Mouse (Mus musculus): ENCODE results near the gene Phyhipl. TPM values are rescaled to one million over a fixed set of nuclear protein-coding genes. Genes with fewer than 3 reads are reported as not detected.

The Phyhipl gene
- polyA plus RNA-seq (2012; fragmentation: generic; extraction: Trizol): 0.08 TPM

DNA sequence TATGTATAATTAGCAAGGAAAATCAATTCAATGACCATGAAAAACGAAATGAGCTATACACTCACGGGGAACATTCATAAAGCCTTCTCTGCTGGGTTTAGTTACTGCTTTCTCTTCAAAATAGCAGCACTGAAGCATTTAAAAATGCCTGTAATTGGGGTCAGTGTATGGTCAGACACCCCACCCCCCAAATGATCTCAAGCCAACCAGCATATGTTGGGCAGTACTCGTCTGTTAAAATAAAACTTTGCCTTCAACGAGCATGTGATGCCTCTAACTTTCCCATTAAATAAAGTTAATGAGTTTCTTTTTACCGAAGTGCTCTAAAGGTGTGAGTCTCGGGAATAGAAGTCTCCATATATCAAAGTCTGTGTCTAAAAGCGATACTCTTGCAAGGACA is at the start of gene Phyhipl:
TSS of gene Phyhipl (minus strand) at position 138 of the 400 bp plus-strand sequence.
- H3K4me3 ChIP-seq: no peak within 1 kb of the TSS
- H3ac ChIP-seq (ENCODE audit: control insufficient read depth, insufficient read length): no peak within 1 kb of the TSS
- no peaks in the 10 kb centered on the region for H3K36me3 ChIP-seq (ENCODE audit: control insufficient read depth, insufficient read depth)
- no peaks in the 10 kb centered on the region for H3K27me3 ChIP-seq (ENCODE audit: control insufficient read depth, insufficient read depth, insufficient read length)
- H3K79me2 ChIP-seq (ENCODE audit: control insufficient read depth, insufficient read depth): no peaks in the 10 kb centered on the region
- TF ChIP-seq MAX (IDR thresholded peaks at IDR 0.05; ENCODE audit: low read depth) (no peak), POLR2A (IDR thresholded peaks at IDR 0.05; ENCODE audit: insufficient read length, low read depth) (no peak), USF1 (IDR thresholded peaks at IDR 0.05; ENCODE audit: low read depth) (no peak), POLR2AphosphoS2 (IDR thresholded peaks at IDR 0.05; ENCODE audit: insufficient read length, low read depth) (no peak), REST (IDR thresholded peaks at IDR 0.05; ENCODE audit: insufficient read depth, insufficient read length) (no peak), MYOD1 (IDR thresholded peaks at IDR 0.05; ENCODE audit: control insufficient read depth in 1 of 3, insufficient read length in 2 of 3, low read depth in 2 of 3) (no peak), TCF3 (IDR thresholded peaks at IDR 0.05; ENCODE audit: insufficient read length, low read depth) (no peak), MYOG (IDR thresholded peaks at IDR 0.05; ENCODE audit: control insufficient read depth in 1 of 3, insufficient read depth in 1 of 3, insufficient read length in 2 of 3, low read depth in 2 of 3) (no peak), TCF12 (IDR thresholded peaks at IDR 0.05; ENCODE audit: insufficient read depth, poor library complexity, severe bottlenecking) (no peak), E2F4 (IDR thresholded peaks at IDR 0.05; ENCODE audit: insufficient read depth) (no peak), CEBPB (IDR thresholded peaks at IDR 0.05; ENCODE audit: insufficient read depth, poor library complexity, severe bottlenecking) (no peak), SRF (IDR thresholded peaks at IDR 0.05; ENCODE audit: control insufficient read depth, insufficient read length, low read depth) (no peak)
- H3K4me2 ChIP-seq (ENCODE audit: low read depth): no peak within 1 kb of the TSS

DNA sequence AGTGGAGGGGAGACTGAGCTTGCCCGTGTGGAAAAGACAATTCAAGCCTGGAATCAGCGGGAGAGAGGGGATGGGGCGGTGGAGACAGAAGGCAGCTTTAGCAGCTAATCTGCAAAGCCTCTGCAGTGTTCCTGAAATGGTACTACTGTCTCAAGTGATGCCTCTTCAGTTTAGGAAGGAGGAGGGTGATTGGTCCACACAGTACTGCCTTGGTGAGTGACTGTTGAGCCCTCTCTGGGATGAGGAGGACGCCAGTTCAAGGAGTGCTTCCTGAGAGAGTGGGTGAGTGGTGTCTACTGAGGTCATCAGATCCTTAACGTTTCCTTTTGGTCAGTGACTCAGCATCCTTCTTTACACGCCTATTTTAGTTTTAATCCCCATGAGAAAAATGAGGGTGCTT is 47.4 kb upstream of the Phyhipl start:
- TF ChIP-seq TCF3 (IDR thresholded peaks at IDR 0.05; ENCODE audit: insufficient read length, low read depth): no peak
- no peak for TF ChIP-seq E2F4 (IDR thresholded peaks at IDR 0.05; ENCODE audit: insufficient read depth)
- no peak for TF ChIP-seq TCF12 (IDR thresholded peaks at IDR 0.05; ENCODE audit: insufficient read depth, poor library complexity, severe bottlenecking)
- TF ChIP-seq SRF (IDR thresholded peaks at IDR 0.05; ENCODE audit: control insufficient read depth, insufficient read length, low read depth): no peak
- no peak for TF ChIP-seq MYOD1 (IDR thresholded peaks at IDR 0.05; ENCODE audit: control insufficient read depth in 1 of 3, insufficient read length in 2 of 3, low read depth in 2 of 3)
- no peak for TF ChIP-seq USF1 (IDR thresholded peaks at IDR 0.05; ENCODE audit: low read depth)
- no peak for TF ChIP-seq REST (IDR thresholded peaks at IDR 0.05; ENCODE audit: insufficient read depth, insufficient read length)
- no peak for TF ChIP-seq POLR2AphosphoS2 (IDR thresholded peaks at IDR 0.05; ENCODE audit: insufficient read length, low read depth)
- TF ChIP-seq POLR2A (IDR thresholded peaks at IDR 0.05; ENCODE audit: insufficient read length, low read depth): no peak
- no peak for TF ChIP-seq MAX (IDR thresholded peaks at IDR 0.05; ENCODE audit: low read depth)
- no peak for TF ChIP-seq MYOG (IDR thresholded peaks at IDR 0.05; ENCODE audit: control insufficient read depth in 1 of 3, insufficient read depth in 1 of 3, insufficient read length in 2 of 3, low read depth in 2 of 3)
- TF ChIP-seq CEBPB (IDR thresholded peaks at IDR 0.05; ENCODE audit: insufficient read depth, poor library complexity, severe bottlenecking): no peak
- Histone ChIP-seq H3K79me2 (ENCODE audit: control insufficient read depth, insufficient read depth) (no peaks in the 10 kb centered on the region), H3K27me3 (ENCODE audit: control insufficient read depth, insufficient read depth, insufficient read length) (no peaks in the 10 kb centered on the region), H3ac (ENCODE audit: control insufficient read depth, insufficient read length) (no peak overlapping the region), H3K4me3 (no peak overlapping the region), H3K36me3 (ENCODE audit: control insufficient read depth, insufficient read depth) (no peaks in the 10 kb centered on the region), H3K4me2 (ENCODE audit: low read depth) (peak overlapping the region; percentile 26)

DNA sequence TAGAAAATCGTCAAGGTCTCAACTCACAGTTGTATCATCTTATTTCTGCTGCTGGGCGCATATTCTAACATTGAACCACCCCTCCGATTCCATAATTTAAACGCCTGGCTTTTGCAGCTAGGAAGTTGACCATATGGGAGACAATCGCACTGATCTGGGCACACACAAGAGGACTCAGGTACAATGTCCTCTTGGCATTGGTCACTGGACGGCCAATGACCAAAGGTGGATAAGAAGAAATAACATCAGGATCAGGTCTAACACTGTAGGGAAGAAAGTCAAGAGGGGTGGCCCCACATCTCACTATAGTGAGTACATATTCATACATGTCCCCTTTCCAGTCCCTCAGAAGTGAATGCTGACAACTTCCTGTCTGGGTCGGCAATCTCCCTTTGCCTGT is 43.8 kb upstream of the Phyhipl start:
- no peaks in the 10 kb centered on the region for H3K79me2 ChIP-seq (ENCODE audit: control insufficient read depth, insufficient read depth)

DNA sequence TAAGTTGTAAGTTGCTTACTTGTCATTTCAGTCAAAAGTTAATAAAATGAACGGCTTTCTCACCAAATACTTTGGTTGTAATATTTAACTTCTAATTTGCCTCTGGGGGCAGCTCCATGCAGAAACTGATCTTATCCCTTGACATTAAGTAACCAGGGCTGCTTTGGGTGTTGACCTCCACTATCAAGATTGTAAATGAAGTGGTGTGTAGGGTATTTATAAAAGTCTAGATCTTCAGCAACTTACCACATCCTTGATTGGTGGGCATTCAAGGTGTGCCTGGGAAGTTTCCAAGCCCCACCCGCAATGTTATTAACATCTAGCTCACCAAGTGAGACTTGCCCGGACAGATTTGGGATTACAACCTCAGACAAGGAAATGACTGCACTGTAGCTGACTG is 42.2 kb upstream of the Phyhipl start:
- Histone ChIP-seq H3K36me3 (ENCODE audit: control insufficient read depth, insufficient read depth) (no peaks in the 10 kb centered on the region), H3K4me2 (ENCODE audit: low read depth) (no peak overlapping the region), H3K79me2 (ENCODE audit: control insufficient read depth, insufficient read depth) (no peaks in the 10 kb centered on the region), H3ac (ENCODE audit: control insufficient read depth, insufficient read length) (no peak overlapping the region), H3K4me3 (no peak overlapping the region), H3K27me3 (ENCODE audit: control insufficient read depth, insufficient read depth, insufficient read length) (no peaks in the 10 kb centered on the region)
- no peak for TF ChIP-seq REST (IDR thresholded peaks at IDR 0.05; ENCODE audit: insufficient read depth, insufficient read length)
- no peak for TF ChIP-seq CEBPB (IDR thresholded peaks at IDR 0.05; ENCODE audit: insufficient read depth, poor library complexity, severe bottlenecking)
- no peak for TF ChIP-seq USF1 (IDR thresholded peaks at IDR 0.05; ENCODE audit: low read depth)

More for the DNA sequence above, 43.8 kb upstream of the Phyhipl start:
- no peak overlapping the region for H3ac ChIP-seq (ENCODE audit: control insufficient read depth, insufficient read length)
- H3K36me3 ChIP-seq (ENCODE audit: control insufficient read depth, insufficient read depth): no peaks in the 10 kb centered on the region
- no peak for TF ChIP-seq MYOD1 (IDR thresholded peaks at IDR 0.05; ENCODE audit: control insufficient read depth in 1 of 3, insufficient read length in 2 of 3, low read depth in 2 of 3)
- TF ChIP-seq TCF12 (IDR thresholded peaks at IDR 0.05; ENCODE audit: insufficient read depth, poor library complexity, severe bottlenecking): no peak
- no peak for TF ChIP-seq POLR2AphosphoS2 (IDR thresholded peaks at IDR 0.05; ENCODE audit: insufficient read length, low read depth)
- no peak overlapping the region for H3K4me3 ChIP-seq
- no peaks in the 10 kb centered on the region for H3K27me3 ChIP-seq (ENCODE audit: control insufficient read depth, insufficient read depth, insufficient read length)
- H3K4me2 ChIP-seq (ENCODE audit: low read depth): no peak overlapping the region

DNA sequence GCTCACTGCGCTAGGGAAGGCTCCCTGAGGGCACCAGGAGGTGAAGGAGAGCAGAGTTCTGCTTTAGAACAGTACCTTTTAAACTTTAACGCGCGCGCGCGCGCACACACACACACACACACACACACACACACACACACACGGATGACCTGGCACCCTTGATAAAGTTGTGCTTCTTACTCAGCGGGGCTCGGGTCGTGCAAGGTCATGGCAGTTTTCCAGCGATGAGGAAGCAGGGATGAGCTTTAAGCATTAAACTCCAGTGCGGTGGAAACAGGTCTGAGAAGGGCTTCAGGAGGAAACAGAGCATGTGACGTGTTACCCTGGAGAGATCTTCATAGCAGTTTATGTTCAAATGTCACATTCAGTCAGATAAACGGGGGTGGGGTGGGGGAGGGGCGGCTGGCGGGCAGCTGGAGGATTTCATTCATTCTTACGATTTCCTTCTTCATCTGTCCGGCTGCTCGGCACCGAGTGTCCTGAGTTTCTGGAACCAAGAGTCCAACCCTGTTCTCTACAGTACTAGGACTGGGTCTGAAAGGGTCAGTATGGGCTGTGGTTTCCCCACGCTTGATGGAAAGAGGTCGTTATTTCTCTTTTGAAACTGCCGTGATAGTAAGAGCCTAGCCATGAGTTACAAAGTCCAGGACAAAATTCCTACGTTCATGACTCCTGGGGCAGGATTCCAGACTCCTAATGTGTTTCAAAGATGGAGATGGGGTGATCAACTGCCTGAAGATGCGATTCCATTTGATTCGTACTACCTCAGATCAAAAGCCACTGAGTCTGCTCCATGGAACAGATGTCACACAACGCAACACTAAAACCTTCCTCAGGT is 41.2 kb upstream of the Phyhipl start:
- H3K4me2 ChIP-seq (ENCODE audit: low read depth): no peak overlapping the region

More for the DNA sequence above, 41.2 kb upstream of the Phyhipl start:
- TF ChIP-seq MYOD1 (IDR thresholded peaks at IDR 0.05; ENCODE audit: control insufficient read depth in 1 of 3, insufficient read length in 2 of 3, low read depth in 2 of 3): no peak
- TF ChIP-seq SRF (IDR thresholded peaks at IDR 0.05; ENCODE audit: control insufficient read depth, insufficient read length, low read depth): no peak
- no peak for TF ChIP-seq POLR2A (IDR thresholded peaks at IDR 0.05; ENCODE audit: insufficient read length, low read depth)
- no peak for TF ChIP-seq USF1 (IDR thresholded peaks at IDR 0.05; ENCODE audit: low read depth)
- TF ChIP-seq TCF3 (IDR thresholded peaks at IDR 0.05; ENCODE audit: insufficient read length, low read depth): no peak
- TF ChIP-seq MYOG (IDR thresholded peaks at IDR 0.05; ENCODE audit: control insufficient read depth in 1 of 3, insufficient read depth in 1 of 3, insufficient read length in 2 of 3, low read depth in 2 of 3): no peak
- TF ChIP-seq CEBPB (IDR thresholded peaks at IDR 0.05; ENCODE audit: insufficient read depth, poor library complexity, severe bottlenecking): no peak
- TF ChIP-seq E2F4 (IDR thresholded peaks at IDR 0.05; ENCODE audit: insufficient read depth): no peak
- TF ChIP-seq REST (IDR thresholded peaks at IDR 0.05; ENCODE audit: insufficient read depth, insufficient read length): no peak
- no peak for TF ChIP-seq MAX (IDR thresholded peaks at IDR 0.05; ENCODE audit: low read depth)
- no peak for TF ChIP-seq POLR2AphosphoS2 (IDR thresholded peaks at IDR 0.05; ENCODE audit: insufficient read length, low read depth)
- no peak for TF ChIP-seq TCF12 (IDR thresholded peaks at IDR 0.05; ENCODE audit: insufficient read depth, poor library complexity, severe bottlenecking)
- no peak overlapping the region for H3ac ChIP-seq (ENCODE audit: control insufficient read depth, insufficient read length)
- H3K27me3 ChIP-seq (ENCODE audit: control insufficient read depth, insufficient read depth, insufficient read length): no peaks in the 10 kb centered on the region
- no peaks in the 10 kb centered on the region for H3K36me3 ChIP-seq (ENCODE audit: control insufficient read depth, insufficient read depth)
- H3K4me3 ChIP-seq: no peak overlapping the region
- no peaks in the 10 kb centered on the region for H3K79me2 ChIP-seq (ENCODE audit: control insufficient read depth, insufficient read depth)

Data from myocyte (in vitro differentiated cells).